Mouse (Mus musculus): ENCODE results near the gene Eng. TPM values are rescaled to one million over a fixed set of nuclear protein-coding genes. Genes with fewer than 3 reads are reported as not detected.

The Eng gene
- total and polyA plus RNA-seq, 3 experiments = 0.08 to 0.47 (median 0.13) TPM

DNA sequence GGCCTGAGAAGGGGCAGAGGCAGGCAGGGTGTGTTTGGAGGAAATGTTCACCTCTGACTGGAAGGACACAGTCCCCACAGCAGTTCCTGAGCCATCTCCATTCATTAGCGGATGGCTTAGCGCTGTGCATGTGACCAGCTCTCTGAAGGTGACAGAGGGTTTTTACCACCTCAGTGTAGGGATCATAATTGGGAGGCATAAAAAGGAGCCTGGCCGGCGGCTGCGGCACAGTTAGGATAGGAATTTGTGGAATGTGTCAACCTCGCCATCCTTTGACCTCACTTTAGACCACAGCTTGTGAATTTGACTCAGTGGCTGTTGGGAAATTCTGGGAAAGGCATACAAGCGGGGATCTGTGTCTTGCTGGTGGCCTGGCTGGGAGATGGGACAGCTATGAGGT lies 7.4 kb downstream of the Eng start:
- Histone ChIP-seq H3K4me2 (ENCODE audit: insufficient read depth, low read depth, poor library complexity, severe bottlenecking) (no peak overlapping the region), H3K36me3 (replicated peaks in 1 of 2; ENCODE audit: control insufficient read depth in 1 of 2, insufficient read depth in 1 of 2, low read length in 1 of 2) (no peaks in the 10 kb centered on the region), H3K4me3 (replicated peaks in 1 of 3; ENCODE audit: low read depth in 2 of 3, low read length in 2 of 3, poor library complexity in 1 of 3) (no peak overlapping the region), H3K9ac (ENCODE audit: insufficient read depth, low read depth) (no peak overlapping the region), H3K27me3 (replicated peaks) (no peaks in the 10 kb centered on the region), H3K4me1 (ENCODE audit: control insufficient read depth in 1 of 2, insufficient read depth in 2 of 2) (peaks cover 13 to 33% of the 10 kb centered on the region in 2 experiments), H3K79me2 (replicated peaks; ENCODE audit: control insufficient read depth, extremely low read depth, insufficient read depth, poor library complexity, severe bottlenecking) (no peaks in the 10 kb centered on the region), H3K27ac (ENCODE audit: insufficient read depth, low read depth) (no peak overlapping the region), H3K9me3 (replicated peaks; ENCODE audit: low read length) (no peaks in the 10 kb centered on the region)
- no peak for DNase-seq (ENCODE audit: extremely low read depth)
- in situ Hi-C loops (cut with MboI; ENCODE audit: low pct_ligation_motif_present, low pct_unique_long_range_greater_than_20kb, low sequenced_read_pairs) = no loop called here
- dilution Hi-C loops (cut with MboI; ENCODE audit: extremely low pct_ligation_motif_present, extremely low pct_unique_long_range_greater_than_20kb, low sequenced_read_pairs) = no loop called here
- TF ChIP-seq BHLHE40 (IDR thresholded peaks at IDR 0.05; ENCODE audit: low read depth, low read length) (0 out of 2 replicates have a peak, but pooled peaks have one; percentile 11), JUND (conservative IDR thresholded peaks at IDR 0.05; ENCODE audit: low read depth, low read length) (no peak)

DNA sequence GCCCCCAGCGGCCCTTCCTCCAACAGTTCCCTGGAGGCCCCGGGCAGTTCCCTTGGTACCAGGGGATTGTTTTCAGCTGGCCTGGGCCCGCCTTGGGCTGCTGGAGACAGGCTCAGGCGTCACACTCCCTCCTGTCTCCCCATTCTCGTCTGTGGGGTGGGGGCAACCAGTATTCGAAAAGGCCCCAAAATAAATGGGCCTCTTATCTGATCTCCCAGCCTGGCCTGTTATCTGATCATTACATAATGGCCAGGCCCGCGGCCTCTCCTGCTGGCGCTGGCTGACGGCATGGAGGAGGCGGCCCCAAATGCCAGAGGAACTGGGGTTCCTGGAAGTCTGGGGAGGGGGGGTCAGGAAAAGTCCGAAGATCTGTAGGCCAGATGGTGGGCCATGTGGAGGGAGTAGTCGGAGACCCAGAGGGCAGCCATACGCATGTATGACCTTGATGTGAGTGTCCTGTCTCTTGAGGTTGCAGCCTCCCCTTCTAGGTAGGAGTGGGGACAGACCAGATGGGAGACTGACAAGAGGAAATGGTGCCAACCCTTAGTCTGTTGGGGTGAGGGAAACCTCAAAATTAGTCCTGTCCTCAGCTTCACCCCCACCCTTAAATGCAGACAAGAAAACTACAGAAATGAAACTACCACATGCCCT lies 8.5 kb downstream of the Eng start:
- Histone ChIP-seq H3K4me2 (ENCODE audit: insufficient read depth, low read depth, poor library complexity, severe bottlenecking) (no peak overlapping the region), H3K4me3 (replicated peaks in 1 of 3; ENCODE audit: low read depth in 2 of 3, low read length in 2 of 3, poor library complexity in 1 of 3) (no peak overlapping the region), H3K79me2 (replicated peaks; ENCODE audit: control insufficient read depth, extremely low read depth, insufficient read depth, poor library complexity, severe bottlenecking) (no peaks in the 10 kb centered on the region), H3K4me1 (ENCODE audit: control insufficient read depth in 1 of 2, insufficient read depth in 2 of 2) (peaks cover 13 to 33% of the 10 kb centered on the region in 2 experiments), H3K36me3 (replicated peaks in 1 of 2; ENCODE audit: control insufficient read depth in 1 of 2, insufficient read depth in 1 of 2, low read length in 1 of 2) (no peaks in the 10 kb centered on the region), H3K9ac (ENCODE audit: insufficient read depth, low read depth) (no peak overlapping the region), H3K27ac (ENCODE audit: insufficient read depth, low read depth) (no peak overlapping the region), H3K27me3 (replicated peaks) (no peaks in the 10 kb centered on the region), H3K9me3 (replicated peaks; ENCODE audit: low read length) (no peaks in the 10 kb centered on the region)
- dilution Hi-C loops (cut with MboI; ENCODE audit: extremely low pct_ligation_motif_present, extremely low pct_unique_long_range_greater_than_20kb, low sequenced_read_pairs) (no loop called here), in situ Hi-C loops (cut with MboI; ENCODE audit: low pct_ligation_motif_present, low pct_unique_long_range_greater_than_20kb, low sequenced_read_pairs) (no loop called here)
- TF ChIP-seq CHD1 (IDR thresholded peaks at IDR 0.05; ENCODE audit: low read depth, low read length) (no peak), SMC3 (IDR thresholded peaks at IDR 0.05; ENCODE audit: low read depth, low read length) (no peak), ELF1 (IDR thresholded peaks at IDR 0.05; ENCODE audit: low read depth, low read length) (no peak), BHLHE40 (IDR thresholded peaks at IDR 0.05; ENCODE audit: low read depth, low read length) (no peak), MYC (IDR thresholded peaks at IDR 0.05; ENCODE audit: low read depth, low read length) (no peak), ZC3H11A (IDR thresholded peaks at IDR 0.05; ENCODE audit: low read depth, low read length) (no peak)
- no peak for DNase-seq (ENCODE audit: extremely low read depth)

- H3K79me2 ChIP-seq (replicated peaks; ENCODE audit: control insufficient read depth, extremely low read depth, insufficient read depth, poor library complexity, severe bottlenecking) = no peaks in the 10 kb centered on the region
- dilution Hi-C loops (cut with MboI; ENCODE audit: extremely low pct_ligation_motif_present, extremely low pct_unique_long_range_greater_than_20kb, low sequenced_read_pairs) = no loop called here
- peaks cover 13 to 33% of the 10 kb centered on the region in 2 experiments for H3K4me1 ChIP-seq (ENCODE audit: control insufficient read depth in 1 of 2, insufficient read depth in 2 of 2)
- in situ Hi-C loops (cut with MboI; ENCODE audit: low pct_ligation_motif_present, low pct_unique_long_range_greater_than_20kb, low sequenced_read_pairs) = no loop called here
- H3K4me2 ChIP-seq (ENCODE audit: insufficient read depth, low read depth, poor library complexity, severe bottlenecking) = no peak overlapping the region
- no peak overlapping the region for H3K9ac ChIP-seq (ENCODE audit: insufficient read depth, low read depth)
- peak overlapping the region; percentile 26; the same call in 1 of the 2 replicates for H3K27ac ChIP-seq (ENCODE audit: insufficient read depth, low read depth)
- no peaks in the 10 kb centered on the region for H3K9me3 ChIP-seq (replicated peaks; ENCODE audit: low read length)
- H3K4me3 ChIP-seq (replicated peaks in 1 of 3; ENCODE audit: low read depth in 2 of 3, low read length in 2 of 3, poor library complexity in 1 of 3) = peak overlapping the region in 1 of 3 experiments; percentile 15
- no peak for TF ChIP-seq POLR2AphosphoS2 (IDR thresholded peaks at IDR 0.05; ENCODE audit: low read depth, low read length)
- no peak for TF ChIP-seq MAZ (IDR thresholded peaks at IDR 0.05; ENCODE audit: low read depth, low read length)
- TF ChIP-seq ETS1 (conservative IDR thresholded peaks at IDR 0.05; ENCODE audit: low read depth, low read length) = no peak
- TF ChIP-seq NELFE (IDR thresholded peaks at IDR 0.05; ENCODE audit: low read depth, low read length) = no peak
- TF ChIP-seq ZKSCAN1 (IDR thresholded peaks at IDR 0.05; ENCODE audit: borderline replicate concordance, low read depth, low read length) = no peak
- no peak for TF ChIP-seq EP300 (IDR thresholded peaks at IDR 0.05; ENCODE audit: low read length)
- TF ChIP-seq PAX5 (IDR thresholded peaks at IDR 0.05; ENCODE audit: low read length) = no peak
- no peak for TF ChIP-seq USF2 (conservative IDR thresholded peaks at IDR 0.05; ENCODE audit: low read depth, low read length)
- no peak for TF ChIP-seq ZC3H11A (IDR thresholded peaks at IDR 0.05; ENCODE audit: low read depth, low read length)
- no peak for TF ChIP-seq SMC3 (IDR thresholded peaks at IDR 0.05; ENCODE audit: low read depth, low read length)
- no peak for TF ChIP-seq TCF12 (IDR thresholded peaks at IDR 0.05; ENCODE audit: low read depth, low read length)
- no peak for TF ChIP-seq BHLHE40 (IDR thresholded peaks at IDR 0.05; ENCODE audit: low read depth, low read length)
- TF ChIP-seq JUN (IDR thresholded peaks at IDR 0.05; ENCODE audit: insufficient read depth, low read depth, low read length) = no peak
- no peak for TF ChIP-seq RAD21 (IDR thresholded peaks at IDR 0.05; ENCODE audit: low read depth, low read length)
- no peak for TF ChIP-seq JUND (conservative IDR thresholded peaks at IDR 0.05; ENCODE audit: low read depth, low read length)
- no peak for TF ChIP-seq CTCF (conservative IDR thresholded peaks at IDR 0.05 in 1 of 2, IDR thresholded peaks at IDR 0.05 in 1 of 2; ENCODE audit: low read depth in 2 of 2, low read length in 2 of 2)
- TF ChIP-seq KAT2A (IDR thresholded peaks at IDR 0.05; ENCODE audit: insufficient replicate concordance, low read length) = no peak
- H3K27me3 ChIP-seq (replicated peaks) = no peaks in the 10 kb centered on the region
- H3K36me3 ChIP-seq (replicated peaks in 1 of 2; ENCODE audit: control insufficient read depth in 1 of 2, insufficient read depth in 1 of 2, low read length in 1 of 2) = no peaks in the 10 kb centered on the region
- no peak for DNase-seq (ENCODE audit: extremely low read depth)
Observed at GRCm38 (mm10) chr2:32655394-32655744, 9.0 kb downstream of the Eng start.
